Mouse (Mus musculus) cortical plate, adult 2 months (tissue): Measurements from ENCODE around the gene Prdm5.

Source experiments
- CTCF ChIP-seq: fragments of 200-500 bp; IDR thresholded peaks from 2 replicates; pipeline ENCODE4 v1.5.1; 2011; ENCODE audit warnings: mild to moderate bottlenecking, control low read depth, low read length; ENCODE audit not compliant: insufficient read depth; ENCODE audit errors: extremely low read depth
- POLR2A ChIP-seq: fragments of 200-500 bp; IDR thresholded peaks from 2 replicates; pipeline ENCODE4 v1.6.1; 2011; ENCODE audit warnings: mild to moderate bottlenecking, low read length, control low read depth; ENCODE audit not compliant: insufficient read depth; ENCODE audit errors: extremely low read depth

DNA sequence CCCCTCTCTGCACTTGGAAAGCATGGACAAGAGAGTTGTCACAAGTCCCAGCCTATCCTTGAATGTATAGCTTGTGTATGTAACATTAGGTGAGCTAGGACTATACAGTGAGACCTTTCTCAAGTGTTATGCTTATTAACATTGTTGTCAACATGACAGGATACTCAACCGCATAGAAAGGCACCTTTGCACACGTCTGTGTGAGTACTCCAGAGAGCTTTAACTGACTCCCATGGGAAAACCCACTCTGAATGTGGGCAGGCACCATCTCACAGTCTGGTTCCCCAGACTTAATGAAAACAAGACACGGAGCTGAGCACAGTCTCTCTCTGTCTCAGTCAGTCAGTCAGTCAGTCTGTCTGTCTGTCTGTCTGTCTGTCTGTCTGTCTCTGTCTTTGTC, 75.2 kb downstream of the Prdm5 start:
- TF ChIP-seq CTCF (no peak), POLR2A (no peak)
